Mouse (Mus musculus): Measurements from ENCODE around the gene Kcng3. TPM values are rescaled to one million over a fixed set of nuclear protein-coding genes. Genes with fewer than 3 reads are reported as not detected.

Gene Kcng3
- polyA plus RNA-seq, 1 experiment: 0.25 TPM

- Histone ChIP-seq H3K4me3 (ENCODE audit: low read depth, low read length) (no peak overlapping the region), H3K4me1 (ENCODE audit: control insufficient read depth, insufficient read depth, insufficient read length, low read length) (peaks cover 3% of the 10 kb centered on the region; the same call in 1 of the 2 replicates)
- WGBS: 18% methylated on average over 1 of the region's 1 CpGs
Measured at GRCm38 (mm10) chr17:83658943-83659342, 27.2 kb upstream of the Kcng3 start.

GRCm38 (mm10) chr17:83657375-83657774 is 25.7 kb upstream of the Kcng3 start:
- no peak overlapping the region for H3K4me3 ChIP-seq (ENCODE audit: low read depth, low read length)
- WGBS: 90% methylated on average over 9 of the region's 9 CpGs
- H3K4me1 ChIP-seq (ENCODE audit: control insufficient read depth, insufficient read depth, insufficient read length, low read length): peaks cover 5% of the 10 kb centered on the region; the same call in 1 of the 2 replicates
- no peaks in the 10 kb centered on the region for H3K27me3 ChIP-seq (ENCODE audit: control insufficient read depth, insufficient read depth, low read length)
- no peak for TF ChIP-seq CTCF (IDR thresholded peaks at IDR 0.05; ENCODE audit: extremely low read depth, insufficient read length, insufficient replicate concordance, low read depth, low read length)
- no peak for TF ChIP-seq POLR2A (IDR thresholded peaks at IDR 0.05; ENCODE audit: low read depth, low read length)
- H3K36me3 ChIP-seq (ENCODE audit: control insufficient read depth, insufficient read depth, low read length): no peaks in the 10 kb centered on the region
- no peak overlapping the region for H3K27ac ChIP-seq (ENCODE audit: insufficient read depth, low read depth, low read length)

More at GRCm38 (mm10) chr17:83658943-83659342, 27.2 kb upstream of the Kcng3 start:
- H3K27ac ChIP-seq (ENCODE audit: insufficient read depth, low read depth, low read length): no peak overlapping the region
- TF ChIP-seq POLR2A (IDR thresholded peaks at IDR 0.05; ENCODE audit: low read depth, low read length): no peak
- TF ChIP-seq CTCF (IDR thresholded peaks at IDR 0.05; ENCODE audit: extremely low read depth, insufficient read length, insufficient replicate concordance, low read depth, low read length): no peak
- H3K36me3 ChIP-seq (ENCODE audit: control insufficient read depth, insufficient read depth, low read length): no peaks in the 10 kb centered on the region
- no peaks in the 10 kb centered on the region for H3K27me3 ChIP-seq (ENCODE audit: control insufficient read depth, insufficient read depth, low read length)

GRCm38 (mm10) chr17:83655732-83656131 is 24.0 kb upstream of the Kcng3 start:
- WGBS: 79% methylated on average over 3 of the region's 3 CpGs
- Histone ChIP-seq H3K27me3 (ENCODE audit: control insufficient read depth, insufficient read depth, low read length) (no peaks in the 10 kb centered on the region), H3K36me3 (ENCODE audit: control insufficient read depth, insufficient read depth, low read length) (no peaks in the 10 kb centered on the region), H3K4me1 (ENCODE audit: control insufficient read depth, insufficient read depth, insufficient read length, low read length) (peaks cover 14% of the 10 kb centered on the region), H3K4me3 (ENCODE audit: low read depth, low read length) (no peak overlapping the region), H3K27ac (ENCODE audit: insufficient read depth, low read depth, low read length) (no peak overlapping the region)
- TF ChIP-seq CTCF (IDR thresholded peaks at IDR 0.05; ENCODE audit: extremely low read depth, insufficient read length, insufficient replicate concordance, low read depth, low read length) (no peak), POLR2A (IDR thresholded peaks at IDR 0.05; ENCODE audit: low read depth, low read length) (no peak)

- no peak overlapping the region for H3K4me3 ChIP-seq (ENCODE audit: low read depth, low read length)
- 72% methylated on average over 13 of the region's 13 CpGs for WGBS
- H3K27me3 ChIP-seq (ENCODE audit: control insufficient read depth, insufficient read depth, low read length): no peaks in the 10 kb centered on the region
- TF ChIP-seq CTCF (IDR thresholded peaks at IDR 0.05; ENCODE audit: extremely low read depth, insufficient read length, insufficient replicate concordance, low read depth, low read length) (no peak), POLR2A (IDR thresholded peaks at IDR 0.05; ENCODE audit: low read depth, low read length) (no peak)
- peaks cover 16% of the 10 kb centered on the region for H3K4me1 ChIP-seq (ENCODE audit: control insufficient read depth, insufficient read depth, insufficient read length, low read length)
- H3K27ac ChIP-seq (ENCODE audit: insufficient read depth, low read depth, low read length): peak overlapping the region; percentile 30; the same call in 1 of the 2 replicates
- H3K36me3 ChIP-seq (ENCODE audit: control insufficient read depth, insufficient read depth, low read length): no peaks in the 10 kb centered on the region
Measured at GRCm38 (mm10) chr17:83654651-83655136, 23.0 kb upstream of the Kcng3 start.

GRCm38 (mm10) chr17:83653635-83654034 is 21.9 kb upstream of the Kcng3 start:
- Histone ChIP-seq H3K27ac (ENCODE audit: insufficient read depth, low read depth, low read length) (no peak overlapping the region), H3K4me1 (ENCODE audit: control insufficient read depth, insufficient read depth, insufficient read length, low read length) (peaks cover 19% of the 10 kb centered on the region), H3K36me3 (ENCODE audit: control insufficient read depth, insufficient read depth, low read length) (no peaks in the 10 kb centered on the region), H3K27me3 (ENCODE audit: control insufficient read depth, insufficient read depth, low read length) (no peaks in the 10 kb centered on the region), H3K4me3 (ENCODE audit: low read depth, low read length) (no peak overlapping the region)
- 86% methylated on average over 3 of the region's 3 CpGs for WGBS
- TF ChIP-seq POLR2A (IDR thresholded peaks at IDR 0.05; ENCODE audit: low read depth, low read length) (no peak), CTCF (IDR thresholded peaks at IDR 0.05; ENCODE audit: extremely low read depth, insufficient read length, insufficient replicate concordance, low read depth, low read length) (no peak)

- Histone ChIP-seq H3K27ac (ENCODE audit: insufficient read depth, low read depth, low read length) (peak overlapping the region; percentile 76), H3K4me3 (ENCODE audit: low read depth, low read length) (no peak overlapping the region), H3K36me3 (ENCODE audit: control insufficient read depth, insufficient read depth, low read length) (no peaks in the 10 kb centered on the region), H3K4me1 (ENCODE audit: control insufficient read depth, insufficient read depth, insufficient read length, low read length) (peaks cover 33% of the 10 kb centered on the region), H3K27me3 (ENCODE audit: control insufficient read depth, insufficient read depth, low read length) (no peaks in the 10 kb centered on the region)
- TF ChIP-seq CTCF (IDR thresholded peaks at IDR 0.05; ENCODE audit: extremely low read depth, insufficient read length, insufficient replicate concordance, low read depth, low read length) (no peak), POLR2A (IDR thresholded peaks at IDR 0.05; ENCODE audit: low read depth, low read length) (no peak)
- 27% methylated on average over 7 of the region's 7 CpGs for WGBS
Measured at GRCm38 (mm10) chr17:83650932-83651682, 19.4 kb upstream of the Kcng3 start.

- 63% methylated on average over 3 of the region's 3 CpGs for WGBS
Measured at GRCm38 (mm10) chr17:83649986-83650385, 18.3 kb upstream of the Kcng3 start.

More at GRCm38 (mm10) chr17:83649986-83650385, 18.3 kb upstream of the Kcng3 start:
- no peak overlapping the region for H3K4me3 ChIP-seq (ENCODE audit: low read depth, low read length)
- 0 out of 2 replicates have a peak overlapping the region, but pooled peaks have one; percentile 19 for H3K27ac ChIP-seq (ENCODE audit: insufficient read depth, low read depth, low read length)
- no peaks in the 10 kb centered on the region for H3K27me3 ChIP-seq (ENCODE audit: control insufficient read depth, insufficient read depth, low read length)
- peaks cover 40% of the 10 kb centered on the region for H3K4me1 ChIP-seq (ENCODE audit: control insufficient read depth, insufficient read depth, insufficient read length, low read length)
- H3K36me3 ChIP-seq (ENCODE audit: control insufficient read depth, insufficient read depth, low read length): no peaks in the 10 kb centered on the region
- no peak for TF ChIP-seq POLR2A (IDR thresholded peaks at IDR 0.05; ENCODE audit: low read depth, low read length)
- TF ChIP-seq CTCF (IDR thresholded peaks at IDR 0.05; ENCODE audit: extremely low read depth, insufficient read length, insufficient replicate concordance, low read depth, low read length): no peak

Data from small intestine, adult 2 months (tissue).